Mouse (Mus musculus): ENCODE measurements at regions not wholly inside any gene's neighbourhood (a gene's known extent, or its start where the extent isn't known, plus 50 kb on each side); places are given as distances from the start of the nearest gene placed in this dataset.

DNA sequence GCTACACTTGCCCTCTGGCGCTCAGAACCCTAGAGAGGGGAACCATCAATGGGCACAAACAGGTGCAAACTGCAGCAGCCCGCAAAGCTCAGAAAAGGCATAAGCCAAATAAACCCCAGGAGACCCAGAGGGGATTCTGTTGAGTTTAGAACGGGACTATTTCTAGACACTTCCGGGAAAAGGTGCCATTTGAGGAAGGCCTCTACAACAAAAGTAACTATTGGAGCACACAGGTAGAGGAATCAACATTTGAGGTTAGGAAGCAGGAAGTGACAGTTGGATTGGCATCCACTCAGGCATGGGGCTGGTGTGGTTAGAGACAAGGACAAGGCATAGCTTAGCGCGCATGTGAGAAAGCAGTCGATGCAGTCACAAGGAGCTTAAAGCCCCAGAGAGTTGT lies 148.3 kb downstream of the Opa1 start:
- Histone ChIP-seq H3K27me3 (ENCODE audit: control insufficient read depth, insufficient read depth, low read length) (no peaks in the 10 kb centered on the region; the same call in 1 of the 2 replicates), H3K27ac (no peak overlapping the region), H3K4me2 (ENCODE audit: low read depth) (no peak overlapping the region), H3K9ac (replicated peaks) (no peak overlapping the region), H3K4me1 (replicated peaks; ENCODE audit: control insufficient read depth in 2 of 2, insufficient read depth in 2 of 2, low read length in 1 of 2) (no peaks in the 10 kb centered on the region), H3K9me3 (ENCODE audit: control insufficient read depth, low read length) (no peaks in the 10 kb centered on the region), H3K36me3 (replicated peaks; ENCODE audit: control insufficient read depth, insufficient read depth, low read depth) (no peaks in the 10 kb centered on the region), H3K4me3 (ENCODE audit: insufficient read depth in 1 of 2, low read depth in 2 of 2, low read length in 2 of 2) (no peak overlapping the region)
- ATAC-seq (ENCODE audit: insufficient read depth) (no peak), DNase-seq (ENCODE audit: low read depth in 3 of 3, low spot score in 3 of 3) (no peak)
- WGBS (ENCODE audit: insufficient replicate concordance), result 63% methylated on average over 7 of the region's 7 CpGs
- TF ChIP-seq EP300 (IDR thresholded peaks at IDR 0.05; ENCODE audit: low read depth), result no peak

DNA sequence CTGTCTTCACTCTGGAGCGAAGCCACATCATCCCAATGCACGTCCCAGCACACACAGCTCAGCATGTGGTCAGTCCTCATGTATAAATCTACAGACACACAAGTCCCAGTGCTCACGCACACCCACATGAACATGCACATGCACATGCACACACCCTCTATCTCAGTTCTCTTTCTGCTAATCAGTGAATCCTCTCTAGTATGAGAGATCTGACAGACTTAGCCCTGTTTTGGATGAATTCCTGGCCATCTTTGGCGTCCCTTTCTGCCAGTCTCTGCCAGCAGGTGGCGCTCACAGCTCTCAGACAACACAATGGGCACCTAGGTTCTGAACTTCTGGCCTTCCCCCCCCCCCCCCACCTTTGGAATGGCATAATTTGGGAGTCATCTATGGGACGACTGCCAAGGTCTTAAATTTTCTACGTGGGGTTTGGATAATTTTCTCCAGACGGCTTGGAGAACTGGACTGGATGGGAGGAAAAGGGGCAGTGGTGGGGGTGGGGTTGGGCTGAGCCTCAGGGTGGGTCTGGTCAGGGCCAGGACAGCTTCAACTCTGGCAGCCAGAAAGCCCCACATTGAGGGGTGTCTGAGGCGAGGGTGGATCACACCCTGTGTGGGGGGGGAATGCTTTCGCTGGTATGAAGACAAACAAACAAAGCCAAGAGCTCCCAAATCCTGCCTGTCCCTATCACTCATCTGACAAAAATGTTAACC lies 149.8 kb downstream of the Opa1 start:
- no peaks in the 10 kb centered on the region for H3K9me3 ChIP-seq (ENCODE audit: control insufficient read depth, low read length)
- H3K4me3 ChIP-seq (ENCODE audit: insufficient read depth in 1 of 2, low read depth in 2 of 2, low read length in 2 of 2), result no peak overlapping the region
- H3K27me3 ChIP-seq (ENCODE audit: control insufficient read depth, insufficient read depth, low read length), result no peaks in the 10 kb centered on the region; the same call in none of the 2 replicates
- DNase-seq (ENCODE audit: low read depth in 3 of 3, low spot score in 3 of 3) (peak; percentile 10 to 22 (median 19)), ATAC-seq (ENCODE audit: insufficient read depth) (no peak)
- TF ChIP-seq EP300 (IDR thresholded peaks at IDR 0.05; ENCODE audit: low read depth), result no peak
- peak; percentile 87 for TF ChIP-seq CTCF (IDR thresholded peaks at IDR 0.05; ENCODE audit: low read depth)
- H3K4me2 ChIP-seq (ENCODE audit: low read depth), result no peak overlapping the region
- H3K9ac ChIP-seq (replicated peaks), result no peak overlapping the region
- WGBS (ENCODE audit: insufficient replicate concordance), result 20% methylated on average over 10 of the region's 10 CpGs
- no peaks in the 10 kb centered on the region for H3K4me1 ChIP-seq (replicated peaks; ENCODE audit: control insufficient read depth in 2 of 2, insufficient read depth in 2 of 2, low read length in 1 of 2)
- H3K27ac ChIP-seq, result no peak overlapping the region
- H3K36me3 ChIP-seq (replicated peaks; ENCODE audit: control insufficient read depth, insufficient read depth, low read depth), result no peaks in the 10 kb centered on the region

DNA sequence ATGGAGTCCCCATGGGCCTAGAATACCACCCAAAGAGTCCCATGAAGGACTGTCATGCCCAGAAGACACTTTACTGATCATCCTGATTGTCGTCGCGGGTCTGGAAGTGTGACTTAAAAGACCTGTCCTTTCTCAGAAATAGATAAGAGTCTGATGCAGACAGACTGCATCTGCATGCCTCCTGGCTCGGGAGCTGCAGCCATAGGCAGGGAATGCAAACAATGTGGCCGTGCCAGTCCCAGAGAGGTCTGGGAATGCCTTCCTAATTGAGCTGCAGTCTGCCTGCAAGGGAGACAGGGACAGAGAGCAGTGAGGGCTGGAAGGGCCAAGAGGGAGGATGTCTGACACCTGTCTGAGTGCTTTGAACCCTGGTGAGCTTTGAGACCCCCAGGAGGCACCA lies 150.9 kb downstream of the Opa1 start:
- 12% methylated on average over 5 of the region's 5 CpGs for WGBS (ENCODE audit: insufficient replicate concordance)
- ATAC-seq (ENCODE audit: insufficient read depth) (no peak), DNase-seq (ENCODE audit: low read depth in 3 of 3, low spot score in 3 of 3) (no peak)
- TF ChIP-seq EP300 (IDR thresholded peaks at IDR 0.05; ENCODE audit: low read depth) (no peak), CTCF (IDR thresholded peaks at IDR 0.05; ENCODE audit: low read depth) (no peak)
- Histone ChIP-seq H3K4me1 (replicated peaks; ENCODE audit: control insufficient read depth in 2 of 2, insufficient read depth in 2 of 2, low read length in 1 of 2) (no peaks in the 10 kb centered on the region; a peak in 1 of 4 replicates), H3K9me3 (ENCODE audit: control insufficient read depth, low read length) (no peaks in the 10 kb centered on the region), H3K36me3 (replicated peaks; ENCODE audit: control insufficient read depth, insufficient read depth, low read depth) (no peaks in the 10 kb centered on the region), H3K27me3 (ENCODE audit: control insufficient read depth, insufficient read depth, low read length) (peaks cover 2% of the 10 kb centered on the region), H3K27ac (no peak overlapping the region), H3K9ac (replicated peaks) (no peak overlapping the region), H3K4me3 (ENCODE audit: insufficient read depth in 1 of 2, low read depth in 2 of 2, low read length in 2 of 2) (no peak overlapping the region), H3K4me2 (ENCODE audit: low read depth) (no peak overlapping the region)

DNA sequence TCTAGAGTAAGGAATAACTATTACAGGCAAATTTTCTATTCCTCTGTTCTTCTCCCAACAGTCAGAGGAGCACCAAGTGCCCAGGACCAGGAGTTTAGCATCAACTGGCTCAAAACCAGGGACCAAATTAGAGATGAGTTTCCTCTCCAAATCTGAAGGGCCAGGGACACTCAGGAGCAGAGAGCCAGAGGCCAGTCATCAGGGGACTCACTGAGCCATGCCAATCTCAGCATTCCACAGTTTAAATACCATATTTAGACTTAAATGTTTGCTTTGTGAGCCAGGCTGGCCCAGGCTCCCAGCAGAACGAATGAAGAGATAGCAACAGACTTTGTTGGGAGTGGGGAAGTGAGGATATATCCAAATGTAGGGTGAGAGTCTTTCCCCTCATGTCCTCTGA lies 153.8 kb downstream of the Opa1 start:
- Histone ChIP-seq H3K36me3 (replicated peaks; ENCODE audit: control insufficient read depth, insufficient read depth, low read depth) (no peaks in the 10 kb centered on the region), H3K27me3 (ENCODE audit: control insufficient read depth, insufficient read depth, low read length) (peaks cover 2% of the 10 kb centered on the region), H3K9me3 (ENCODE audit: control insufficient read depth, low read length) (no peaks in the 10 kb centered on the region), H3K4me3 (ENCODE audit: insufficient read depth in 1 of 2, low read depth in 2 of 2, low read length in 2 of 2) (no peak overlapping the region), H3K9ac (replicated peaks) (no peak overlapping the region), H3K4me1 (replicated peaks; ENCODE audit: control insufficient read depth in 2 of 2, insufficient read depth in 2 of 2, low read length in 1 of 2) (no peaks in the 10 kb centered on the region; a peak in 1 of 4 replicates), H3K27ac (no peak overlapping the region), H3K4me2 (ENCODE audit: low read depth) (no peak overlapping the region)
- DNase-seq (ENCODE audit: low read depth in 3 of 3, low spot score in 3 of 3) (no peak), ATAC-seq (ENCODE audit: insufficient read depth) (no peak)
- TF ChIP-seq EP300 (IDR thresholded peaks at IDR 0.05; ENCODE audit: low read depth) (no peak), CTCF (IDR thresholded peaks at IDR 0.05; ENCODE audit: low read depth) (no peak)
- WGBS (ENCODE audit: insufficient replicate concordance), result 17% methylated on average over 1 of the region's 1 CpGs

DNA sequence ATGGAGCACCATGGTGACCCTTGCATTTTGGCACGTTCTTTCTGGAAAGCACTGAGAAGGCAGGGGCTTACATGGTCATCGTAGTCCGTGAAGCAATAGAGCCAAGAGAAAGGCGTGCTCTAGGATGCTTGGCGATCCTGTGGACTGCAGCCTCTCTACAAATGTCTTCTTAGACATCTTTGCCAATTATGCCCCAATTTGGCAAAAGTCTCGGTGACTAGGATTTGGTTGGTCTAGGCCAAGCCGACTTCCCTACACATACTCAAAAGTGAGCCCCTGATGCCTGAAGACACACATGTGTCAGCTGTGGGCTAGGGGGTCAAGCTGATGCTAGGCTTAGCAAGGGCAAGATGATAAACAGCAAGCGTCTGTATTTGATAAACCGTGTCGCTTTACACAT lies 154.7 kb downstream of the Opa1 start:
- no peaks in the 10 kb centered on the region for H3K36me3 ChIP-seq (replicated peaks; ENCODE audit: control insufficient read depth, insufficient read depth, low read depth)
- H3K27me3 ChIP-seq (ENCODE audit: control insufficient read depth, insufficient read depth, low read length), result peaks cover 2% of the 10 kb centered on the region
- no peak overlapping the region for H3K9ac ChIP-seq (replicated peaks)
- ATAC-seq (ENCODE audit: insufficient read depth) (no peak), DNase-seq (ENCODE audit: low read depth in 3 of 3, low spot score in 3 of 3) (no peak)
- 71% methylated on average over 10 of the region's 10 CpGs for WGBS (ENCODE audit: insufficient replicate concordance)
- no peak overlapping the region for H3K4me2 ChIP-seq (ENCODE audit: low read depth)
- no peaks in the 10 kb centered on the region for H3K9me3 ChIP-seq (ENCODE audit: control insufficient read depth, low read length)
- H3K27ac ChIP-seq, result no peak overlapping the region
- TF ChIP-seq CTCF (IDR thresholded peaks at IDR 0.05; ENCODE audit: low read depth) (no peak), EP300 (IDR thresholded peaks at IDR 0.05; ENCODE audit: low read depth) (no peak)
- H3K4me1 ChIP-seq (replicated peaks; ENCODE audit: control insufficient read depth in 2 of 2, insufficient read depth in 2 of 2, low read length in 1 of 2), result no peaks in the 10 kb centered on the region; a peak in 1 of 4 replicates
- H3K4me3 ChIP-seq (ENCODE audit: insufficient read depth in 1 of 2, low read depth in 2 of 2, low read length in 2 of 2), result no peak overlapping the region
